Mouse (Mus musculus): ENCODE data around the gene Wdfy1. TPM values are rescaled to one million over a fixed set of nuclear protein-coding genes. Genes with fewer than 3 reads are reported as not detected.

Wdfy1 gene
- polyA plus RNA-seq, 1 experiment from 2014 or later = 104 TPM

Other genes starting within 250 kb of the Wdfy1 start
- gene Ap1s3, start 104.2 kb downstream of the Wdfy1 start, polyA plus RNA-seq (2015; fragmentation: Nextera tagmentation; extraction: Ambion mirVana) = 0.13 and 0.95 TPM in 2 replicates
- gene Mrpl44, start 125 bp downstream of the Wdfy1 start, polyA plus RNA-seq (2015; fragmentation: Nextera tagmentation; extraction: Ambion mirVana) = 40.3 and 43.9 TPM in 2 replicates
- 382 and 384 TPM in 2 replicates for gene Serpine2, start 85.0 kb upstream of the Wdfy1 start, polyA plus RNA-seq (2015; fragmentation: Nextera tagmentation; extraction: Ambion mirVana)

All from neural tube, embryonic 15.5 days (tissue).